Mouse (Mus musculus): Measurements from ENCODE around the gene Syt7.

Syt7 gene

GRCm38 (mm10) chr19:10461584-10461983, 72.7 kb downstream of the Syt7 start:
- DNase-seq: no peak

- no peak for DNase-seq
Observed at GRCm38 (mm10) chr19:10464427-10464826, 75.5 kb downstream of the Syt7 start.

DNA sequence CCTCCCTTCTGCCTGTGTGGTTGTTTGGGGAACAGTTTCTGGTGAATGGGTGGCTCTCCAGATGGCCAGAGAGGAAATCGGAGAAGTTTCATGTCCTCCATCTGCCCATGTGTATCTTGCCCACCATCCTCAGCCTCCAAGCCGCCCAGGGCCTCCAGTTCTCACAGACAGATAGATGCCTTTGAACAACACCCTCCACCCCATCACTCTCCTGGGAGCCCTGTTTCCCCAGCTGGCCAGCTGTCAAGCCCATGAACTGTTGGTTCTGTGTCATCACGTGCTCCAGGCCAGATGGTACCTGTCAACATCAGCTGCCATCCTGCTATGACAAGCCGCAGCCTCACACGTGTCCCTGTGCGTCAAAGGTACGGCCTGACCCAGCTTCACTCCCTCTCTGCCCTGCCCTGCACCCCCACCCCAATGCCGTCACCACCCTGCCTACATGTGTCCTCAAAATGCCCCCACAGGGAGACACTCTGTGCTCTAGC, 80.3 kb downstream of the Syt7 start:
- DNase-seq: no peak

- DNase-seq: no peak
Observed at GRCm38 (mm10) chr19:10472958-10473357, 84.1 kb downstream of the Syt7 start.

DNA sequence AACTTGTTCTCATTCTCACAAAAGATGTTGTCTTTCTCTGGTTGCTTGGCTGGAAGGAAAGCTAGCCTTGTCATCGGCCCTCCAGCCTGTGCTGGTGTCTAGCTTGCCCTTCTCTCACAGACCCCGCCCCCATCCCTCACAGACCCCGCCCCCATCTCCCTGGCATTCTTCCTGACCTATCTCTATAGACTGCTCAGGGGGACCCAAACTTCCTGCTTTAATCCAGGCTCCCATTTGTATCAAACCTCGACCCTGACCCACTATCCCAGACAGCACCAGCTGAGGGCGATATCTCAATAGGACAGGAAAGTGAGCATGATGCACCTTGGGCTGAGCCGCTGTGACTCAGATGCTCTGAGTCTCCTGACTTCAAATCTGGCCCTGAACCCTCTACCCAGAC, 84.9 kb downstream of the Syt7 start:
- DNase-seq: no peak

GRCm38 (mm10) chr19:10479541-10479940, 90.7 kb downstream of the Syt7 start:
- no peak for DNase-seq

GRCm38 (mm10) chr19:10482703-10483102, 93.8 kb downstream of the Syt7 start, which contains the start of gene Ppp1r32:
Ppp1r32 (minus strand) TSS chr19:10482928.
- no peak for DNase-seq

DNA sequence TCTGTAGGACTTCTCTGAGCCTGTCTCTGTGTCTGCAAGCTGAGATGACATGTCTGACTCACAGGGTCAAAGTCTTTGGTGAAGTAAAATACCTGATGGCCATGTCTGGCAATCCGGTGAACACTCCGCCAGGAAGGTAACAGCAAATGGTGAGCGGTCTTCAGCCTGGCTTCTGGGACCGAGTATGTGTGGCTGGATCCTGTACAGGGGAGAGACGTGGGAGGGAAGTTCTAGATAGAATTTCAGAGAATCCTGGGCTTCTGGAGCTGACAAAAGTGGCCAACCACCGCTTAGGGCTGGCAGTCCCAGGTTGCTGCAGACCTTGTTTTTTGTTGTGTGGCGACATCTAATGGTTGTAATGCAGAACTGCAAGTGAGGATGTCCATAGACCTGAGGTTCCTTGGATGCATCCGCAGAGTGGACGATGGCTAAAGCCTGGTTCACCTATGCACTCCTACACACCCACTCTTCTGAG, 97.4 kb downstream of the Syt7 start:
- DNase-seq: peak; percentile 30

DNA sequence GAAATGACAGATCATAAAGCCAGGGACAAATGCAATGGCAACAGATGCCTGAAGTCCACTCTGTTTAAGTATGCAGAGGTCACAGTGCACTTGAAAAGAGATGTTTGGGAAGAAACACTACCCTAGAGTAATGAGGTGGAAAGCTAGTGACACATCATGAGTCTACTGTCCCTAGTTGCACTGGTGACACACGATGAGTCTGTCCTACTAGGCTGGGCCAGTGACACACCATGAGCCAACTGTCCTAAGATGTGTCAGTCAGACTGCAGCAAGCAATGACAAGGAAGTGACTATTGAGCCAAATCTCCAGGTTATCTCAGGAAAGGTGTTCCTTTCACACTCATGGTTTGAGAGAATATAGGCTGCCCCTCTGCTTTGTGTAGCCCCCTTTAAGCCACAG, 106.8 kb downstream of the Syt7 start:
- DNase-seq: no peak

DNA sequence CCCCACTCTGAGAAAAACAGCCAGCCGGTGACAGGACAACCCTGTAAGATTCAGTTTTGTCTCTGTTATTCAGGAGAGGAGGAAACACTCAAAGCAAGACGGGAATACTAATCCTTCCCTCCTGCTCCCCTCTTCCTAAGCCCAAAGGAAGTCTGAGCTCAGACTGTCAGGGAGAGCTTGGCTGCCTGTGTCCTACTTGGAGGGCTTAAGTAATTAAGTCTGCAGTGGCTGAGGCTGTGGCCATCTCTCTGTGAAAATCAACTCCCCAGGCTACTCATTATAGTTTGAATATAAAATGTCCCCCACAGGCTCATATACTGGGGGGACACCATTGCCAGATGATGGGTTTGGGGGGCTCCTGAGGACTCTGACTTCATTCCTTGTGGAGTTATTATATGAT, 108.1 kb downstream of the Syt7 start:
- DNase-seq: no peak

DNA sequence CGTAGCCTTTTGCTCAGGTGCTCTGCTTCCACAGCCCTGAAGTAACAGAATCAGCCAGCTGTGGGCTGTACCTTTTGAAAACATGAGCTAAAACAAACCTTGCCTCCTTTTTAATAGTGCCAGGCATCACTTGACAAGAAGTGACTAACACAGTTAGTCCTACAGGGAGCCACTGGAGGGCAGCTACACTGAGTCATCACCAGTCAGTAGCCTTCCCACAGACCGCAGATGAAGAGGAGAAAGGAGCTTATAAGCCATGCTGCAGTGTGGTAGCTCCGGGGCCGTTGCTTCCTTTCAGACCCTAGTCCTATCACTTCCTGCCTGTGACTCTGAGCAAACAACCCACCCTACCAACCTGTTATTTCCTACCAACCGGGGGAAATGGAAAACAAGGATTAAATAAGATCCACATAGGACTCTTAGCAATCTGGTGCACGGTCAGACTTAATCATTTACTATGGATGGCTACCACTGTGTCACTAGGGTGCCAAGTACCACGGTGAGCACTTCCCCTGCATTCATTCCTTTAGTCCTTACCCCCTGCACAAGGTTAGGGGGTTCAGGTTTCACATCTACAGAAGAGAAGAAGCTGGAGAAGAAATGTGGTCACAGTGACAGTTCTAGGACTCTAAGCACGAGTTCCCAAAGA, 108.7 kb downstream of the Syt7 start:
- DNase-seq: no peak

GRCm38 (mm10) chr19:10500581-10500980, 111.7 kb downstream of the Syt7 start:
- no peak for DNase-seq

GRCm38 (mm10) chr19:10502571-10502970, 113.7 kb downstream of the Syt7 start:
- DNase-seq: peak; percentile 49
